Mouse (Mus musculus): ENCODE data around the gene Amz1. TPM values are rescaled to one million over a fixed set of nuclear protein-coding genes. Genes with fewer than 3 reads are reported as not detected.

Gene Amz1
- polyA plus RNA-seq, 1 experiment = 9.3 TPM

DNA sequence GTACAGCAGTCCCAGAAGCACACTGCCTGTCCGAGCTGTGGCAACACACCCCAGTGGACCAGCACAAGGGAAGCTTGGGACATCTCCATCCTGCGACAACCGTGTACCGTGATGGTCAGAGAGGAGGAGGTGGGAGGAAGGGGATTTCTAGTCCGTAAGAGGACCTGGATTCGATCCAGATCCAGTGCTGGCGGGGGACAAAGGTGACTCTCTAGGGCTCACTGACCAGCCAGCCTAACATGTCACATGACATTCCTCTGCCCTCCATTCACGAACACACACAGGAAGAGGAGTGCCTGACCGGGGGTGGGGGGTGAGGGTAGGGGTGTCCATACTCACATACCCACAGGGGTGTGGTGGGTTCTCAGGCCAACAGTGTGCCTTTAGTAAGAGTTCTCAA, 24.2 kb upstream of the Amz1 start:
- Histone ChIP-seq H3K4me3 (ENCODE audit: insufficient read depth, low read length) (no peak overlapping the region), H3K4me1 (ENCODE audit: control insufficient read depth, insufficient read depth, low read length) (peaks cover 2% of the 10 kb centered on the region; the same call in 1 of the 2 replicates), H3K27ac (ENCODE audit: insufficient read depth, low read length) (no peak overlapping the region)
- TF ChIP-seq POLR2A (IDR thresholded peaks at IDR 0.05; ENCODE audit: extremely low read depth, insufficient read depth, low read length) (no peak), CTCF (IDR thresholded peaks at IDR 0.05; ENCODE audit: extremely low read depth, insufficient read depth, low read length) (no peak)

- TF ChIP-seq POLR2A (IDR thresholded peaks at IDR 0.05; ENCODE audit: extremely low read depth, insufficient read depth, low read length) (no peak), CTCF (IDR thresholded peaks at IDR 0.05; ENCODE audit: extremely low read depth, insufficient read depth, low read length) (no peak)
- Histone ChIP-seq H3K4me1 (ENCODE audit: control insufficient read depth, insufficient read depth, low read length) (peaks cover 6% of the 10 kb centered on the region), H3K27ac (ENCODE audit: insufficient read depth, low read length) (peak overlapping the region; percentile 81), H3K4me3 (ENCODE audit: insufficient read depth, low read length) (peak overlapping the region; percentile 94)
Measured at GRCm38 (mm10) chr5:140701661-140702060, 22.3 kb upstream of the Amz1 start.

- peak within 1 kb of the TSS; percentile 81 for H3K27ac ChIP-seq (ENCODE audit: insufficient read depth, low read length)
- H3K4me1 ChIP-seq (ENCODE audit: control insufficient read depth, insufficient read depth, low read length) = peaks cover 6% of the 10 kb centered on the region
- H3K4me3 ChIP-seq (ENCODE audit: insufficient read depth, low read length) = peak within 1 kb of the TSS; percentile 94
- TF ChIP-seq CTCF (IDR thresholded peaks at IDR 0.05; ENCODE audit: extremely low read depth, insufficient read depth, low read length) (no peak), POLR2A (IDR thresholded peaks at IDR 0.05; ENCODE audit: extremely low read depth, insufficient read depth, low read length) (peak; percentile 57)
Measured at GRCm38 (mm10) chr5:140702103-140702513, 21.8 kb upstream of the Amz1 start, which contains the start of gene Iqce. Gene Iqce, minus strand, starts transcription at chr5:140702378.

GRCm38 (mm10) chr5:140702618-140703175, 21.2 kb upstream of the Amz1 start:
- TF ChIP-seq CTCF (IDR thresholded peaks at IDR 0.05; ENCODE audit: extremely low read depth, insufficient read depth, low read length) (no peak), POLR2A (IDR thresholded peaks at IDR 0.05; ENCODE audit: extremely low read depth, insufficient read depth, low read length) (no peak)
- Histone ChIP-seq H3K27ac (ENCODE audit: insufficient read depth, low read length) (peak overlapping the region; percentile 18; the same call in 1 of the 2 replicates), H3K4me1 (ENCODE audit: control insufficient read depth, insufficient read depth, low read length) (peaks cover 6% of the 10 kb centered on the region), H3K4me3 (ENCODE audit: insufficient read depth, low read length) (peak overlapping the region; percentile 94)

DNA sequence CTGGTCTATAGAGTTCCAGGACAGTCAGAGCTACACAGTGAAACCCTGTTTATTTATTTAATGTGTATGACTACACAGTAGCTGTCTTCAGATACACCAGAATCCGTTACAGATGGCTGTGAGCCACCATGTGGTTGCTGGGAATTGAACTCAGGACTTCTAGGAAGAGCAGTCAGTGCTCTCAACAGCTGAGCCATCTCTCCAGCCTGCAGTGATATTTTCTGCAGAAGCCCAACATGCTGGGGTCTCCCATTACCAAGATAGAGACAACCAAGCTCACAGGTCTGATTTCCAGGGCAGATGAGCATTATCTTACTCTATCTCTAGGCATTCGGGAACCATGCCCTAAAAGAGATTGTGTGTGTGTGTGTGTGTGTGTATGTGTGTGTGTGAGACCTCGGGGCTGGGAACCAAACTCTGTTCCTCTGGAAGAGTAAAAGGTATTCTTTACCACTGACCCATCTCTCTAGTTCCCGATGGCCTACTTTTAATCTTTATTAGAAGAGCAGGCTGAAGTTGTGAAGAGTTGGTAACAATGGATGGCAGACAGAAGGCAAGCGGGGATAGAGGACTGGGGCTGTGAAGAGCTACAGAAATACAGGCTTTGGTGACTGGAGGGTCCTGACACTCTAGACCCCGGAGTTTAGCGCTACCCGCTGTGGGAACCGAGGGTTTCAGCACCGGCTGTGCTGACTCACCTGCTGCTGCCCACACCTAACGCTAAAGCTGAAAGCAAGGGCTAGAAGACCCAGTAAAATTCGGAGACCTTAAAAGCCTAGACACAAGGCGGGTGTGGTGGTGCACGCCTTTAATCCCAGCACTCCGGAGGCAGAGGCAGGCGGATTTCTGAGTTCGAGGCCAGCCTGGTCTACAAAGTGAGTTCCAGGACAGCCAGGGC, 20.2 kb upstream of the Amz1 start:
- no peak for TF ChIP-seq POLR2A (IDR thresholded peaks at IDR 0.05; ENCODE audit: extremely low read depth, insufficient read depth, low read length)
- no peak for TF ChIP-seq CTCF (IDR thresholded peaks at IDR 0.05; ENCODE audit: extremely low read depth, insufficient read depth, low read length)
- Histone ChIP-seq H3K4me1 (ENCODE audit: control insufficient read depth, insufficient read depth, low read length) (peaks cover 6% of the 10 kb centered on the region), H3K27ac (ENCODE audit: insufficient read depth, low read length) (peak overlapping the region; percentile 85; the same call in 1 of the 2 replicates), H3K4me3 (ENCODE audit: insufficient read depth, low read length) (peak overlapping the region; percentile 47; the same call in 1 of the 2 replicates)

- Histone ChIP-seq H3K4me3 (ENCODE audit: insufficient read depth, low read length) (peak within 1 kb of the TSS; percentile 47), H3K4me1 (ENCODE audit: control insufficient read depth, insufficient read depth, low read length) (peaks cover 6% of the 10 kb centered on the region), H3K27ac (ENCODE audit: insufficient read depth, low read length) (peak within 1 kb of the TSS; percentile 85)
- TF ChIP-seq CTCF (IDR thresholded peaks at IDR 0.05; ENCODE audit: extremely low read depth, insufficient read depth, low read length) (no peak), POLR2A (IDR thresholded peaks at IDR 0.05; ENCODE audit: extremely low read depth, insufficient read depth, low read length) (peak; percentile 95)
Measured at GRCm38 (mm10) chr5:140704378-140705251, 19.3 kb upstream of the Amz1 start, which contains the start of gene Brat1. Gene Brat1, plus strand, starts transcription at chr5:140705011.

GRCm38 (mm10) chr5:140705501-140706171, 18.3 kb upstream of the Amz1 start:
- TF ChIP-seq POLR2A (IDR thresholded peaks at IDR 0.05; ENCODE audit: extremely low read depth, insufficient read depth, low read length) (no peak), CTCF (IDR thresholded peaks at IDR 0.05; ENCODE audit: extremely low read depth, insufficient read depth, low read length) (no peak)
- Histone ChIP-seq H3K4me1 (ENCODE audit: control insufficient read depth, insufficient read depth, low read length) (peaks cover 6% of the 10 kb centered on the region), H3K27ac (ENCODE audit: insufficient read depth, low read length) (0 out of 2 replicates have a peak overlapping the region, but pooled peaks have one; percentile 12), H3K4me3 (ENCODE audit: insufficient read depth, low read length) (peak overlapping the region; percentile 47)

DNA sequence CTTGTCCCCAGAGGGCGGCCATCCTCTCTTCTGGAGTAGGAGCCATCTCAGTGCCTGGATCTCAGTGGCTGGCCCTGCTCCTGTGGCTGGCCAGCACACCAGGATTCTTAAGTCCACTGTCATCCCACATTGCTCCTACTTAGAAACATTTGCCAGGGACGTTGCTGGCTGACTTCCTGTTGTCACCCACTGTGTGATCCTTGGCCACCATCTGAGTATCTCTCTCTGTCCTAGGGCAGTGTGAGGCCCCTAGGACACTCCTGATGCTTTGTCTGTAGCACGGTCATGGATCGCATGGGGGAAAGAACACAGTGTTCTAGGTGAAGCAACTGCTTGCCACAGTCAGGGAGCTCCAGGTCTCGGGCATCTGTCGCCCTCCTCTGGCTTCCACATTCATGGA, 13.6 kb upstream of the Amz1 start:
- TF ChIP-seq POLR2A (IDR thresholded peaks at IDR 0.05; ENCODE audit: extremely low read depth, insufficient read depth, low read length) (no peak), CTCF (IDR thresholded peaks at IDR 0.05; ENCODE audit: extremely low read depth, insufficient read depth, low read length) (no peak)
- Histone ChIP-seq H3K4me1 (ENCODE audit: control insufficient read depth, insufficient read depth, low read length) (peaks cover 4% of the 10 kb centered on the region), H3K27ac (ENCODE audit: insufficient read depth, low read length) (no peak overlapping the region), H3K4me3 (ENCODE audit: insufficient read depth, low read length) (no peak overlapping the region)

All from cortical plate, adult 2 months (tissue).